Mouse (Mus musculus): ENCODE data around the gene Rin1.

GRCm38 (mm10) chr19:5039301-5040114 is 10.8 kb upstream of the Rin1 start:
- no peak for TF ChIP-seq CTCF (IDR thresholded peaks at IDR 0.05; ENCODE audit: low read depth)
- TF ChIP-seq EP300 (IDR thresholded peaks at IDR 0.05; ENCODE audit: low read depth) = no peak
